Mouse (Mus musculus): ENCODE measurements around the gene Wipf2. TPM values are rescaled to one million over a fixed set of nuclear protein-coding genes. Genes with fewer than 3 reads are reported as not detected.

Wipf2 gene
- polyA plus RNA-seq, 1 experiment from 2014 or later, result 3.3 TPM

GRCm38 (mm10) chr11:98952736-98953135, 89.3 kb downstream of the Wipf2 start:
- Histone ChIP-seq H3K36me3 (ENCODE audit: control insufficient read depth, insufficient read depth, low read length) (no peaks in the 10 kb centered on the region), H3K4me1 (ENCODE audit: control insufficient read depth, insufficient read depth, low read length) (peaks cover 24% of the 10 kb centered on the region), H3K4me3 (ENCODE audit: low read depth, low read length) (no peak overlapping the region), H3K27me3 (replicated peaks; ENCODE audit: control insufficient read depth, insufficient read depth, low read length) (no peaks in the 10 kb centered on the region), H3K4me2 (ENCODE audit: low read length) (no peak overlapping the region), H3K27ac (ENCODE audit: low read depth, low read length) (no peak overlapping the region), H3K9ac (ENCODE audit: low read length) (no peak overlapping the region), H3K9me3 (replicated peaks; ENCODE audit: control insufficient read depth, low read length) (no peaks in the 10 kb centered on the region)
- 63% methylated on average over 2 of the region's 2 CpGs for WGBS
- no peak for ATAC-seq
- DNase-seq (ENCODE audit: low spot score), result no peak

- no peaks in the 10 kb centered on the region for H3K36me3 ChIP-seq (ENCODE audit: control insufficient read depth, insufficient read depth, low read length)
- no peak overlapping the region for H3K9ac ChIP-seq (ENCODE audit: low read length)
- H3K4me3 ChIP-seq (ENCODE audit: low read depth, low read length), result no peak overlapping the region
- ATAC-seq (no peak), DNase-seq (ENCODE audit: low spot score) (no peak)
- peaks cover 24% of the 10 kb centered on the region for H3K4me1 ChIP-seq (ENCODE audit: control insufficient read depth, insufficient read depth, low read length)
- no peaks in the 10 kb centered on the region for H3K27me3 ChIP-seq (replicated peaks; ENCODE audit: control insufficient read depth, insufficient read depth, low read length)
- H3K27ac ChIP-seq (ENCODE audit: low read depth, low read length), result no peak overlapping the region
- WGBS, result 6% methylated on average over 2 of the region's 2 CpGs
- H3K9me3 ChIP-seq (replicated peaks; ENCODE audit: control insufficient read depth, low read length), result no peaks in the 10 kb centered on the region
- H3K4me2 ChIP-seq (ENCODE audit: low read length), result no peak overlapping the region
These were observed 89.9 kb downstream of the Wipf2 start for GRCm38 (mm10) chr11:98953361-98953760.

- Histone ChIP-seq H3K4me3 (ENCODE audit: low read depth, low read length) (no peak overlapping the region), H3K4me1 (ENCODE audit: control insufficient read depth, insufficient read depth, low read length) (peaks cover 24% of the 10 kb centered on the region), H3K9ac (ENCODE audit: low read length) (no peak overlapping the region), H3K9me3 (replicated peaks; ENCODE audit: control insufficient read depth, low read length) (no peaks in the 10 kb centered on the region), H3K27me3 (replicated peaks; ENCODE audit: control insufficient read depth, insufficient read depth, low read length) (no peaks in the 10 kb centered on the region), H3K27ac (ENCODE audit: low read depth, low read length) (peak overlapping the region; percentile 59; the same call in 1 of the 2 replicates), H3K36me3 (ENCODE audit: control insufficient read depth, insufficient read depth, low read length) (no peaks in the 10 kb centered on the region), H3K4me2 (ENCODE audit: low read length) (peak overlapping the region; percentile 33; the same call in 1 of the 2 replicates)
- DNase-seq (ENCODE audit: low spot score) (no peak), ATAC-seq (no peak)
- WGBS, result 38% methylated on average over 13 of the region's 13 CpGs
These were observed 90.4 kb downstream of the Wipf2 start for GRCm38 (mm10) chr11:98953835-98954320.

GRCm38 (mm10) chr11:98954373-98954772, 90.9 kb downstream of the Wipf2 start:
- peak overlapping the region; percentile 59 for H3K27ac ChIP-seq (ENCODE audit: low read depth, low read length)
- WGBS, result 6% methylated on average over 10 of the region's 10 CpGs
- no peaks in the 10 kb centered on the region for H3K9me3 ChIP-seq (replicated peaks; ENCODE audit: control insufficient read depth, low read length)
- H3K27me3 ChIP-seq (replicated peaks; ENCODE audit: control insufficient read depth, insufficient read depth, low read length), result no peaks in the 10 kb centered on the region
- peaks cover 27% of the 10 kb centered on the region for H3K4me1 ChIP-seq (ENCODE audit: control insufficient read depth, insufficient read depth, low read length)
- H3K36me3 ChIP-seq (ENCODE audit: control insufficient read depth, insufficient read depth, low read length), result no peaks in the 10 kb centered on the region
- H3K4me2 ChIP-seq (ENCODE audit: low read length), result peak overlapping the region; percentile 33; the same call in 1 of the 2 replicates
- ATAC-seq, result peak; percentile 65
- no peak overlapping the region for H3K4me3 ChIP-seq (ENCODE audit: low read depth, low read length)
- H3K9ac ChIP-seq (ENCODE audit: low read length), result 0 out of 2 replicates have a peak overlapping the region, but pooled peaks have one; percentile 1
- DNase-seq (ENCODE audit: low spot score), result peak; percentile 77

Other genes with a start within 250 kb of the Wipf2 start
- 0.88 and 1.3 TPM in 2 replicates for gene Gm12355, start 238.0 kb upstream of the Wipf2 start, polyA plus RNA-seq (2014; fragmentation: Nextera tagmentation; extraction: Ambion mirVana)
- not detected in 2 replicates for gene Gsdma3, start 237.3 kb upstream of the Wipf2 start, polyA plus RNA-seq (2014; fragmentation: Nextera tagmentation; extraction: Ambion mirVana)
- gene Gsdma2, start 216.9 kb upstream of the Wipf2 start, polyA plus RNA-seq (2014; fragmentation: Nextera tagmentation; extraction: Ambion mirVana), result not detected in 2 replicates
- gene Gsdma, start 199.3 kb upstream of the Wipf2 start, polyA plus RNA-seq (2014; fragmentation: Nextera tagmentation; extraction: Ambion mirVana), result not detected in 2 replicates
- gene Psmd3, start 181.1 kb upstream of the Wipf2 start, polyA plus RNA-seq (2014; fragmentation: Nextera tagmentation; extraction: Ambion mirVana), result 121 and 144 TPM in 2 replicates
- gene Csf3, start 162.4 kb upstream of the Wipf2 start, polyA plus RNA-seq (2014; fragmentation: Nextera tagmentation; extraction: Ambion mirVana), result not detected in 2 replicates
- 76.0 and 85.9 TPM in 2 replicates for gene Med24, start 134.2 kb upstream of the Wipf2 start, polyA plus RNA-seq (2014; fragmentation: Nextera tagmentation; extraction: Ambion mirVana)
- 164 and 199 TPM in 2 replicates for gene Thra, start 123.0 kb upstream of the Wipf2 start, polyA plus RNA-seq (2014; fragmentation: Nextera tagmentation; extraction: Ambion mirVana)
- gene Nr1d1, start 88.3 kb upstream of the Wipf2 start, polyA plus RNA-seq (2014; fragmentation: Nextera tagmentation; extraction: Ambion mirVana), result 2.2 and 3.1 TPM in 2 replicates
- 19.3 and 20.5 TPM in 2 replicates for gene Msl1, start 68.1 kb upstream of the Wipf2 start, polyA plus RNA-seq (2014; fragmentation: Nextera tagmentation; extraction: Ambion mirVana)
- gene Casc3, start 58.7 kb upstream of the Wipf2 start, polyA plus RNA-seq (2014; fragmentation: Nextera tagmentation; extraction: Ambion mirVana), result 41.0 and 45.0 TPM in 2 replicates
- gene Rapgefl1, start 26.9 kb upstream of the Wipf2 start, polyA plus RNA-seq (2014; fragmentation: Nextera tagmentation; extraction: Ambion mirVana), result 3.0 and 4.5 TPM in 2 replicates
- gene Cdc6, start 44.2 kb downstream of the Wipf2 start, polyA plus RNA-seq (2014; fragmentation: Nextera tagmentation; extraction: Ambion mirVana), result 14.1 and 16.4 TPM in 2 replicates
- 8.2 and 9.8 TPM in 2 replicates for gene Rara, start 64.2 kb downstream of the Wipf2 start, polyA plus RNA-seq (2014; fragmentation: Nextera tagmentation; extraction: Ambion mirVana)
- 0.27 and 0.28 TPM in 2 replicates for gene Gjd3, start 119.4 kb downstream of the Wipf2 start, polyA plus RNA-seq (2014; fragmentation: Nextera tagmentation; extraction: Ambion mirVana)
- 135 and 150 TPM in 2 replicates for gene Top2a, start 160.6 kb downstream of the Wipf2 start, polyA plus RNA-seq (2014; fragmentation: Nextera tagmentation; extraction: Ambion mirVana)
- gene Igfbp4, start 177.6 kb downstream of the Wipf2 start, polyA plus RNA-seq (2014; fragmentation: Nextera tagmentation; extraction: Ambion mirVana), result 125 and 139 TPM in 2 replicates
- gene Tns4, start 225.7 kb downstream of the Wipf2 start, polyA plus RNA-seq (2014; fragmentation: Nextera tagmentation; extraction: Ambion mirVana), result 0.08 TPM in 1 of 2 replicates, not detected in the other